Mouse (Mus musculus): ENCODE measurements around the gene Fam198b. TPM values are rescaled to one million over a fixed set of nuclear protein-coding genes. Genes with fewer than 3 reads are reported as not detected.

Gene Fam198b
- polyA plus RNA-seq, 1 experiment: 10.9 TPM

- no peak for TF ChIP-seq CTCF (IDR thresholded peaks at IDR 0.05; ENCODE audit: low read depth, low read length)
- TF ChIP-seq EP300 (IDR thresholded peaks at IDR 0.05; ENCODE audit: insufficient read depth, low read depth, low read length): no peak
- no peak for TF ChIP-seq POLR2A (IDR thresholded peaks at IDR 0.05; ENCODE audit: insufficient read depth, low read length)
- Histone ChIP-seq H3K4me1 (ENCODE audit: control insufficient read depth, insufficient read depth, low read length) (no peaks in the 10 kb centered on the region), H3K9ac (ENCODE audit: low read depth, poor library complexity, severe bottlenecking) (peak overlapping the region; percentile 51; the same call in 1 of the 2 replicates), H3K9me3 (replicated peaks; ENCODE audit: control insufficient read depth, insufficient read depth, low read length, poor library complexity, severe bottlenecking) (no peaks in the 10 kb centered on the region), H3K27me3 (ENCODE audit: control insufficient read depth, insufficient read depth, low read length, poor library complexity, severe bottlenecking) (no peaks in the 10 kb centered on the region), H3K27ac (ENCODE audit: insufficient read depth, low read length) (no peak overlapping the region), H3K4me3 (ENCODE audit: low read depth, low read length) (peak overlapping the region; percentile 31; the same call in 1 of the 2 replicates), H3K36me3 (ENCODE audit: control insufficient read depth, insufficient read depth, low read length, poor library complexity, severe bottlenecking) (no peaks in the 10 kb centered on the region)
Measured at GRCm38 (mm10) chr3:79885686-79886356, 1.5 kb downstream of the Fam198b start.

- Histone ChIP-seq H3K36me3 (ENCODE audit: control insufficient read depth, insufficient read depth, low read length, poor library complexity, severe bottlenecking) (no peaks in the 10 kb centered on the region), H3K27ac (ENCODE audit: insufficient read depth, low read length) (no peak overlapping the region), H3K27me3 (ENCODE audit: control insufficient read depth, insufficient read depth, low read length, poor library complexity, severe bottlenecking) (no peaks in the 10 kb centered on the region), H3K4me1 (ENCODE audit: control insufficient read depth, insufficient read depth, low read length) (no peaks in the 10 kb centered on the region), H3K9ac (ENCODE audit: low read depth, poor library complexity, severe bottlenecking) (0 out of 2 replicates have a peak overlapping the region, but pooled peaks have one; percentile 51), H3K9me3 (replicated peaks; ENCODE audit: control insufficient read depth, insufficient read depth, low read length, poor library complexity, severe bottlenecking) (no peaks in the 10 kb centered on the region), H3K4me3 (ENCODE audit: low read depth, low read length) (peak overlapping the region; percentile 31; the same call in 1 of the 2 replicates)
- TF ChIP-seq CTCF (IDR thresholded peaks at IDR 0.05; ENCODE audit: low read depth, low read length): peak; percentile 49
- TF ChIP-seq EP300 (IDR thresholded peaks at IDR 0.05; ENCODE audit: insufficient read depth, low read depth, low read length): no peak
Measured at GRCm38 (mm10) chr3:79886357-79887091, 2.2 kb downstream of the Fam198b start.

GRCm38 (mm10) chr3:79887161-79887855 lies 3.0 kb downstream of the Fam198b start:
- no peak overlapping the region for H3K4me3 ChIP-seq (ENCODE audit: low read depth, low read length)
- no peak for TF ChIP-seq POLR2A (IDR thresholded peaks at IDR 0.05; ENCODE audit: insufficient read depth, low read length)
- no peak for TF ChIP-seq CTCF (IDR thresholded peaks at IDR 0.05; ENCODE audit: low read depth, low read length)
- TF ChIP-seq EP300 (IDR thresholded peaks at IDR 0.05; ENCODE audit: insufficient read depth, low read depth, low read length): no peak
- no peaks in the 10 kb centered on the region for H3K27me3 ChIP-seq (ENCODE audit: control insufficient read depth, insufficient read depth, low read length, poor library complexity, severe bottlenecking)
- H3K36me3 ChIP-seq (ENCODE audit: control insufficient read depth, insufficient read depth, low read length, poor library complexity, severe bottlenecking): no peaks in the 10 kb centered on the region
- no peak overlapping the region for H3K27ac ChIP-seq (ENCODE audit: insufficient read depth, low read length)
- no peak overlapping the region for H3K9ac ChIP-seq (ENCODE audit: low read depth, poor library complexity, severe bottlenecking)
- H3K9me3 ChIP-seq (replicated peaks; ENCODE audit: control insufficient read depth, insufficient read depth, low read length, poor library complexity, severe bottlenecking): no peaks in the 10 kb centered on the region
- no peaks in the 10 kb centered on the region for H3K4me1 ChIP-seq (ENCODE audit: control insufficient read depth, insufficient read depth, low read length)

GRCm38 (mm10) chr3:79887966-79888365 lies 3.6 kb downstream of the Fam198b start:
- Histone ChIP-seq H3K4me1 (ENCODE audit: control insufficient read depth, insufficient read depth, low read length) (no peaks in the 10 kb centered on the region), H3K27ac (ENCODE audit: insufficient read depth, low read length) (no peak overlapping the region), H3K9ac (ENCODE audit: low read depth, poor library complexity, severe bottlenecking) (no peak overlapping the region), H3K4me3 (ENCODE audit: low read depth, low read length) (no peak overlapping the region), H3K9me3 (replicated peaks; ENCODE audit: control insufficient read depth, insufficient read depth, low read length, poor library complexity, severe bottlenecking) (no peaks in the 10 kb centered on the region), H3K36me3 (ENCODE audit: control insufficient read depth, insufficient read depth, low read length, poor library complexity, severe bottlenecking) (no peaks in the 10 kb centered on the region), H3K27me3 (ENCODE audit: control insufficient read depth, insufficient read depth, low read length, poor library complexity, severe bottlenecking) (no peaks in the 10 kb centered on the region)
- TF ChIP-seq CTCF (IDR thresholded peaks at IDR 0.05; ENCODE audit: low read depth, low read length) (no peak), EP300 (IDR thresholded peaks at IDR 0.05; ENCODE audit: insufficient read depth, low read depth, low read length) (no peak), POLR2A (IDR thresholded peaks at IDR 0.05; ENCODE audit: insufficient read depth, low read length) (no peak)

GRCm38 (mm10) chr3:79897534-79898370 lies 13.4 kb downstream of the Fam198b start:
- no peak overlapping the region for H3K27ac ChIP-seq (ENCODE audit: insufficient read depth, low read length)
- H3K4me3 ChIP-seq (ENCODE audit: low read depth, low read length): no peak overlapping the region
- no peaks in the 10 kb centered on the region for H3K4me1 ChIP-seq (ENCODE audit: control insufficient read depth, insufficient read depth, low read length)
- TF ChIP-seq CTCF (IDR thresholded peaks at IDR 0.05; ENCODE audit: low read depth, low read length): no peak
- TF ChIP-seq POLR2A (IDR thresholded peaks at IDR 0.05; ENCODE audit: insufficient read depth, low read length): no peak
- no peak for TF ChIP-seq EP300 (IDR thresholded peaks at IDR 0.05; ENCODE audit: insufficient read depth, low read depth, low read length)
- H3K9ac ChIP-seq (ENCODE audit: low read depth, poor library complexity, severe bottlenecking): no peak overlapping the region
- no peaks in the 10 kb centered on the region for H3K9me3 ChIP-seq (replicated peaks; ENCODE audit: control insufficient read depth, insufficient read depth, low read length, poor library complexity, severe bottlenecking)
- no peaks in the 10 kb centered on the region; the same call in 1 of the 2 replicates for H3K27me3 ChIP-seq (ENCODE audit: control insufficient read depth, insufficient read depth, low read length, poor library complexity, severe bottlenecking)
- no peaks in the 10 kb centered on the region for H3K36me3 ChIP-seq (ENCODE audit: control insufficient read depth, insufficient read depth, low read length, poor library complexity, severe bottlenecking)
